Mouse (Mus musculus) hindbrain, embryonic 11.5 days (tissue): ENCODE results near the gene Tbc1d5. TPM values are rescaled to one million over a fixed set of nuclear protein-coding genes. Genes with fewer than 3 reads are reported as not detected.

Experiments used
- ATAC-seq: fragments of 200-750 bp; cut with Nextera tagmentation; 2 replicates; pipeline ENCODE4 v1.8.0; 2017; ENCODE audit warnings: mild to moderate bottlenecking, moderate TSS enrichment, moderate library complexity; ENCODE audit not compliant: low FRiP score
- DNase-seq: peaks from one replicate; pipeline ENCODE4 v3.0.0-alpha.2; 2015; ENCODE audit warnings: low spot score
- H3K27ac ChIP-seq: fragments of 300-500 bp; sonication (generic); 2 replicates; pipeline ENCODE4 v1.5.1; 2014; ENCODE audit warnings: mild to moderate bottlenecking, low read depth, low read length
- H3K27me3 ChIP-seq: fragments of 300-500 bp; sonication (generic); 2 replicates; pipeline ENCODE4 v1.6.1; 2014; ENCODE audit warnings: mild to moderate bottlenecking, low read length, moderate library complexity, mixed read lengths; ENCODE audit not compliant: control insufficient read depth, insufficient read depth
- H3K36me3 ChIP-seq: fragments of 300-500 bp; sonication (generic); 2 replicates; pipeline ENCODE4 v1.6.1; 2014; ENCODE audit warnings: mild to moderate bottlenecking, low read length, moderate library complexity, mixed read lengths; ENCODE audit not compliant: control insufficient read depth, insufficient read depth
- H3K4me1 ChIP-seq: fragments of 300-500 bp; sonication (generic); replicated peaks from 2 replicates; pipeline ENCODE4 v1.6.1; 2014; ENCODE audit warnings: low read length, mixed read lengths; ENCODE audit not compliant: control insufficient read depth, insufficient read depth
- H3K4me2 ChIP-seq: fragments of 300-500 bp; sonication (generic); replicated peaks from 2 replicates; pipeline ENCODE4 v1.6.1; 2014; ENCODE audit warnings: mild to moderate bottlenecking, low read depth, low read length
- H3K4me3 ChIP-seq: fragments of 300-500 bp; sonication (generic); 2 replicates; pipeline ENCODE4 v1.5.1; 2014; ENCODE audit warnings: low read depth, low read length
- H3K9ac ChIP-seq: fragments of 300-500 bp; sonication (generic); 2 replicates; pipeline ENCODE4 v1.6.1; 2014; ENCODE audit warnings: low read depth, low read length
- H3K9me3 ChIP-seq: fragments of 300-500 bp; sonication (generic); 2 replicates; pipeline ENCODE4 v1.6.1; 2016; ENCODE audit warnings: low read length; ENCODE audit not compliant: control insufficient read depth
- WGBS: fragments of 180-500 bp; shearing (Covaris S2); extraction: QIAGEN DNeasy Blood & Tissue Kit; methylation state at CpG from one replicate; pipeline ENCODE4 v1.1.7; 2014; 5-methylcytosine and 5-hydroxymethylcytosine counted together
- polyA plus RNA-seq: library from polyadenylated mRNA; unstranded; fragments of >200 nt; fragmentation: Nextera tagmentation; extraction: Ambion mirVana; gene quantifications from 2 replicates; pipeline ENCODE4 v1.2.1, GENCODE M21; 2014

The Tbc1d5 gene
- polyA plus RNA-seq, 1 experiment from 2014 or later = 10.8 TPM

DNA sequence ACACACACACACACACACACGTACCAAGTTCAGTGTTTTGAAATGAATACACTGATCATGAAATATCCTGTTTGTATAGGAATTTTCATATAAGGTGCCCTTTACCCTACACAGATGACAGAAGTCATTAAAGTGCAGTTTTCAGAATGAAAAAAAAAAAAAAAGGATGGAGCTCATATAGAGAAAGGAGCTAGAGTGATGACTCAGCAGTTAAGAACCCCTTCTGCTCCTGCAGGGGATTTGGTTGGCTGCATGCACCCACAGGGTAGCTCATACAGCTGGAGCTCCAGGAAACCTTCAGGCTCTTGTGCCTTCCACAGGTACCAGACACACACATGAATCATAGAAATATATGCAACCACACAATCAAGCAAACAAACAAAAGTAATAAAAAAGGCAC, 213.0 kb downstream of the Tbc1d5 start:
- H3K9me3 ChIP-seq = no peaks in the 10 kb centered on the region
- no peak for ATAC-seq
- 71% methylated on average over 1 of the region's 1 CpGs for WGBS
- H3K4me3 ChIP-seq = no peak overlapping the region
- H3K27me3 ChIP-seq = no peaks in the 10 kb centered on the region
- no peak overlapping the region for H3K4me2 ChIP-seq
- no peak for DNase-seq
- no peaks in the 10 kb centered on the region for H3K4me1 ChIP-seq
- no peaks in the 10 kb centered on the region for H3K36me3 ChIP-seq
- no peak overlapping the region for H3K27ac ChIP-seq
- no peak overlapping the region for H3K9ac ChIP-seq

DNA sequence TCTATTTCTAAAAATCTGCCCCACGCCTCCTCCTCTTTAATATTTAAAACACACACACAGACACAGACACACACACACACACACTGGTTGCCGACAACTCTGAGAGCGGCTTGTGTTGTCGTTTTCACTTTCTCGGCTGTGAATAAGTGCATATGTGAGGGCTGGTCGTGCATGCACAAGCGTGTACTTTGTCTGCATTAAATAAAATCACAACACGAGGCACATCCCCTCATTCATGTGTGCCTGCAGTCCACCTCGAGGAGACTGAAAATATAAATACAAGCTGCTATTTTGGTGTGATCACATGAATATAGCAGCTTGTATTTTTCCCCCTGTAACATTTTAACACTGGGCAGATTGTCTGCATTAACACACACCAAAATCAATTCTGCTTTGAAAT, 224.8 kb downstream of the Tbc1d5 start:
- H3K27ac ChIP-seq = no peak overlapping the region
- H3K9me3 ChIP-seq = no peaks in the 10 kb centered on the region
- H3K4me2 ChIP-seq = no peak overlapping the region
- H3K27me3 ChIP-seq = no peaks in the 10 kb centered on the region
- H3K4me3 ChIP-seq = no peak overlapping the region
- H3K9ac ChIP-seq = no peak overlapping the region
- DNase-seq (no peak), ATAC-seq (no peak)
- H3K36me3 ChIP-seq = no peaks in the 10 kb centered on the region
- H3K4me1 ChIP-seq = no peaks in the 10 kb centered on the region
- WGBS = 89% methylated on average over 9 of the region's 9 CpGs

DNA sequence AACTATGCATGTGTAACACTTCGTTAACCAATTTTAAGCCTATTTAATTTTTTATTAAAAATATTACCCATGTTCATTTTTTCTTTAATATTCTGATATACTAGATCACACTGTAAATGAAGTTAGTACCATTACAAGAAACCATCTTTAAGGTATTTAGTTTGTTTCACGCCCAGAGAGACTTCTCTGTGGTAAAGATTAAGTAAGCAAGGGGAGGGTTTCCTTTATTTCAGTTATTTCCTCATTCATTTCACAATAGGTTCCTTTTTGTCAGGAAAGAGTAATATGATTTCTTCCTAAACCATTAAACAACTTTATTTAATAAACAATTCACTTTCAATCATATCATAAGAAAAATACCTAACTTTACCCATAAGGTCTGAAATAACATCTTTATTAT, 256.8 kb downstream of the Tbc1d5 start:
- WGBS = 85% methylated on average over 2 of the region's 2 CpGs
- no peak overlapping the region for H3K4me3 ChIP-seq

DNA sequence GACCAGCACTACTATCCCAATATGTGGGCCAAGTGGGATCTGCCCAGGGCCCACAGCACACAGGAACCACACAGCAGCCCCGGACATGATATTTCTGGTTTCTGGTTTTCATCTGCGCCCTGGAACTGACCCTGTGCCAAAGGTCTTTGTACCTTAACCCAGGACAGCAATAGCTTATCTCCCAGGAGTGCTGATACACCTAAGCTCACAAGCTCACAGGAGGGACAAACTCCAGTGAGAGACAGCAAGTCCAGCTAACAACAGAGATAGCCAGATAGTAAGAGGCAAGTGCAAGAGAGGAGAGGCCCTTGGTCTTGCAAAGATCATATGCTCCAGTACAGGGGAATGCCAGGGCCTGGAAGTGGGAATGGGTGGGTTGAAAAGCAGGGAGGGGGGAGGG, 263.9 kb downstream of the Tbc1d5 start:
- DNase-seq (no peak), ATAC-seq (no peak)
- WGBS = 93% methylated on average over 2 of the region's 2 CpGs
- Histone ChIP-seq H3K9me3 (no peaks in the 10 kb centered on the region), H3K9ac (no peak overlapping the region), H3K4me2 (no peak overlapping the region), H3K4me3 (no peak overlapping the region), H3K27ac (no peak overlapping the region), H3K27me3 (no peaks in the 10 kb centered on the region), H3K36me3 (no peaks in the 10 kb centered on the region), H3K4me1 (no peaks in the 10 kb centered on the region)

More for the DNA sequence above, 256.8 kb downstream of the Tbc1d5 start:
- Histone ChIP-seq H3K9me3 (no peaks in the 10 kb centered on the region), H3K4me1 (no peaks in the 10 kb centered on the region), H3K27me3 (no peaks in the 10 kb centered on the region), H3K36me3 (no peaks in the 10 kb centered on the region), H3K9ac (no peak overlapping the region), H3K27ac (no peak overlapping the region), H3K4me2 (no peak overlapping the region)
- ATAC-seq = no peak
- no peak for DNase-seq

DNA sequence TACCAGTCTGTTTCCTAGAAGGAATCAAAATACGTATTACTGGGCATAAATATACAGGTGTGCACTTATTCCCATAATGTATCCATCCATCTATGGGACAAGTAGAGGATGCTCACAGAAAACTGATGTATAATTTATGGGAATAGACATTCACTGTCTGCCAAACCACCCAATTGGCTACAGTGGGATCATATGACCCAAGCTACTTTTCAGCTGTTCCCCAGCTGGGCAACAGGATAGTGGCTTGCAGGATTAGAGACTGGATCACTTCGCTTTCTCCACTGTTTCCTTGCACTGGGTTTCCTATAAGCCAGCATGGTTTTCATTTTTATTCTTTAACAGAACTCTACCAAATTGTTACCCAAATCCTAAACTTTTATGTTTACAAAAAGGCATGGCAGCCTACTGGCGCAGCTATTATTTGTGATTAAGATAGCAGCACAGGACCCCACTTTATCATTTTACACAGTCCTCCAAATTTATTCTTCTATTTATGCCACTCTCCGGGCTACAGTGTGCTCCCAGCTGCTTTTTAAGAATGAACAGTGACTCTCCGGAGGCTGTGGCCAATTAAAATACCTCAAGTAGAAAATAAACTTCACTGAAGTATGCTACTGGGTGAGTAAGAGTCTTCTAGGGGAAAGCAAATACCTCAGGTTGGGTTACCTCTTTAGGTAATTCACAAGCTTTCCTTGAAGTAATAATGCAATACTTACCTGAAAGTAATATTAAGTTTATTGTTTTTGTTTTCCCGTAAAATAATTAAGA, 270.4 kb downstream of the Tbc1d5 start:
- Histone ChIP-seq H3K4me2 (no peak overlapping the region), H3K4me3 (no peak overlapping the region), H3K4me1 (no peaks in the 10 kb centered on the region), H3K36me3 (no peaks in the 10 kb centered on the region), H3K9ac (no peak overlapping the region), H3K27me3 (no peaks in the 10 kb centered on the region), H3K27ac (no peak overlapping the region), H3K9me3 (no peaks in the 10 kb centered on the region)
- 67% methylated on average over 6 of the region's 6 CpGs for WGBS
- DNase-seq (no peak), ATAC-seq (peak; percentile 72)

DNA sequence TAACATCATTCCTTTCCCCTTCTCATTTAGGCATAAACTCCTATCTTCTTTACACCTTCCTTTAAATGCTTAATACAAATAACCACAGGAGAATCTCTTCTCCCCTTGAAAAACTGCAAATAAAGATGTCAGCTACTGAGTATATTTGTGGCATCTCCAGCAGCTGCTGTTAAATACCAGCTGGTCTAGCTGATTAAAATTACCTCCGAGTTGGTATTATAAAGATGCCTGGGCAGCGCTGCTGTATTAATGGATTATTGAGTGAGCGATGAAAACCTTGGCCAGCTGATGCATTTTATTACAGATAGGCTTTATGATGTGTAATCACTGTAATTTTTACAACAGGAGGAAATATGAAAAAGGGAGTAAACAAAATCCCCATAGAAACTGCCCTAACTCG, 271.0 kb downstream of the Tbc1d5 start:
- H3K36me3 ChIP-seq = no peaks in the 10 kb centered on the region
- H3K4me2 ChIP-seq = no peak overlapping the region
- no peaks in the 10 kb centered on the region for H3K4me1 ChIP-seq
- H3K27ac ChIP-seq = 0 out of 2 replicates have a peak overlapping the region, but pooled peaks have one; percentile 21
- H3K4me3 ChIP-seq = no peak overlapping the region
- WGBS = 80% methylated on average over 4 of the region's 4 CpGs
- DNase-seq (no peak), ATAC-seq (no peak)
- H3K27me3 ChIP-seq = no peaks in the 10 kb centered on the region
- H3K9ac ChIP-seq = no peak overlapping the region
- no peaks in the 10 kb centered on the region for H3K9me3 ChIP-seq

DNA sequence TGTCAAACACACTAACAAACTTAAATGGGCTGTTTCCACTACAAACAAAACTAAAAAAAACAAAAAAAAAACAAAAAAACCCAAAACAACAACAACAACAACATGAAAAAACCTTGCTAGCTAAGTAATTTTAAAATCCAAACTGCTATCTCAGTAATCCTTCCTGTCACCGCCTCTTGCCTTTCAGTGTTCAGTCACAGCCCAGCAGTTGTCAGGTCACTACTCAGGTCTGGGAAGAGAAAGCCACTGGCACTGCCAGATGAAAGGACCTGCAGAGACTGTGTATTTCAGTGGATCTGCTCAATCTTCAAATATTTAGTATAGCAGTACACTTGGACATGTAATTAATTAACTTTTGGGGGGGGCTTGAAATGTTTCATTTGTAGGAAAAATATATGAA, 272.5 kb downstream of the Tbc1d5 start:
- Histone ChIP-seq H3K4me2 (no peak overlapping the region), H3K27ac (no peak overlapping the region), H3K27me3 (no peaks in the 10 kb centered on the region), H3K36me3 (no peaks in the 10 kb centered on the region), H3K4me1 (no peaks in the 10 kb centered on the region), H3K9me3 (no peaks in the 10 kb centered on the region), H3K9ac (no peak overlapping the region), H3K4me3 (no peak overlapping the region)
- ATAC-seq (0 out of 2 replicates have a peak, but pooled peaks have one; percentile 57), DNase-seq (peak; percentile 20)
- WGBS = 28% methylated on average over 1 of the region's 1 CpGs

DNA sequence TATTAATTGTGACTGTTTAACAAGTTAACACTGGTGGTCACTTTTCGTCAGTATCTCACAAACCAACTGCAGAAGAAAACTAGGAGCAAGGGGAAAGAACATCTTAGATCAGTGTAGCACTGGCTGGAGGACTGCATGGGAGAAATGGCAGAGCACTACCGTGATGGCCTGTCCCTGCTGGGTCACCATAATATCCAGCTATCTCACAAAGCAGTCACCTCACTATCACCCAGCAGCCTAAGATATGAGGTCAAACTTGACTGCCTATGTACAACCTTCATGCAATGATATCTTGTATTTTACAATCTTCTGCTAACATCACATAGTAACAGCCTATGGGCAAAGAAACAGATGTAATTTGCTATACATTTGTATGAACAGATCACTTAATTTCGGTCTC, 274.7 kb downstream of the Tbc1d5 start:
- DNase-seq (no peak), ATAC-seq (no peak)
- no peaks in the 10 kb centered on the region for H3K4me1 ChIP-seq
- no peaks in the 10 kb centered on the region for H3K9me3 ChIP-seq
- no peaks in the 10 kb centered on the region for H3K36me3 ChIP-seq
- H3K9ac ChIP-seq = no peak overlapping the region
- no peak overlapping the region for H3K27ac ChIP-seq
- no peak overlapping the region for H3K4me3 ChIP-seq
- no peak overlapping the region for H3K4me2 ChIP-seq
- 85% methylated on average over 3 of the region's 3 CpGs for WGBS
- no peaks in the 10 kb centered on the region for H3K27me3 ChIP-seq

DNA sequence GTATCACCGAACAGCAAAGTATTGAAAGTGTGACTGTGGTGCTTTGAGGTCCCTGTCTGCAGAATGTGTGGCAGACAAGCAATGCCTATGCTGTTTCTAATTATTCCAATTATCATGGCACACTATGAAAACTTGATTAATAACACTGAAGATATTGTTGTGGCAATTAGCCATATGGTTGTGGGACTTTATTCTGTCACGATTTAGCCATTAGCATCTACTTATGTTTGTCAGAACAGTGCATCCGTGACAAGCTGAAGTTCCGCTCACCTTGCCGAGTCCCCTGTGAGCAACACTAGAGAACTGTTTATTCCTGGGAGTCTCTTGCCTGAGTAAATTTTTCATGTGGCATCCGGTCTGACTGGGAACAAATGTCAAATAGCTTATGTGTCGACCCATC, 281.3 kb downstream of the Tbc1d5 start:
- Histone ChIP-seq H3K9ac (no peak overlapping the region), H3K27ac (no peak overlapping the region), H3K9me3 (no peaks in the 10 kb centered on the region), H3K4me2 (no peak overlapping the region), H3K27me3 (no peaks in the 10 kb centered on the region), H3K36me3 (no peaks in the 10 kb centered on the region), H3K4me3 (no peak overlapping the region), H3K4me1 (no peaks in the 10 kb centered on the region)
- 84% methylated on average over 7 of the region's 7 CpGs for WGBS
- no peak for DNase-seq
- ATAC-seq = no peak
